Mouse (Mus musculus) liver, embryonic 13.5 days (tissue): ENCODE measurements around the gene Mvb12b. TPM values are rescaled to one million over a fixed set of nuclear protein-coding genes. Genes with fewer than 3 reads are reported as not detected.

ENCODE experiments used
- ATAC-seq: fragments of 200-750 bp; cut with Nextera tagmentation; 2 replicates; pipeline ENCODE4 v1.8.0; 2017; ENCODE audit warnings: low read depth, mild to moderate bottlenecking, moderate number of reproducible peaks, moderate library complexity
- DNase-seq: peaks from one replicate; pipeline ENCODE4 v3.0.0; 2022
- H3K27ac ChIP-seq: fragments of 300-500 bp; sonication (generic); 2 replicates; pipeline ENCODE4 v1.5.1; 2015; ENCODE audit warnings: moderate library complexity, mild to moderate bottlenecking, inconsistent platforms
- H3K27me3 ChIP-seq: fragments of 300-500 bp; sonication (generic); 2 replicates; pipeline ENCODE4 v1.6.1; 2015; ENCODE audit warnings: mild to moderate bottlenecking, inconsistent platforms
- H3K36me3 ChIP-seq: fragments of 300-500 bp; sonication (generic); 2 replicates; pipeline ENCODE4 v1.6.1; 2015; ENCODE audit warnings: mild to moderate bottlenecking, inconsistent platforms
- H3K4me1 ChIP-seq: fragments of 300-500 bp; sonication (generic); replicated peaks from 2 replicates; pipeline ENCODE4 v1.6.1; 2015; ENCODE audit warnings: inconsistent platforms
- H3K4me2 ChIP-seq: fragments of 300-500 bp; sonication (generic); 2 replicates; pipeline ENCODE4 v1.6.1; 2015; ENCODE audit warnings: inconsistent platforms, mild to moderate bottlenecking, moderate library complexity
- H3K4me3 ChIP-seq: fragments of 300-500 bp; sonication (generic); replicated peaks from 2 replicates; pipeline ENCODE4 v1.5.1; 2015; ENCODE audit warnings: mild to moderate bottlenecking, inconsistent platforms
- H3K9ac ChIP-seq: fragments of 300-500 bp; sonication (generic); 2 replicates; pipeline ENCODE4 v1.6.1; 2015; ENCODE audit warnings: mild to moderate bottlenecking, inconsistent platforms
- H3K9me3 ChIP-seq: fragments of 300-500 bp; sonication (generic); replicated peaks from 2 replicates; pipeline ENCODE4 v1.6.1; 2016; ENCODE audit warnings: inconsistent platforms
- WGBS: fragments of 180-500 bp; shearing (Covaris S2); methylation state at CpG from one replicate; pipeline ENCODE4 v1.1.7; 2015; ENCODE audit not compliant: insufficient replicate concordance; 5-methylcytosine and 5-hydroxymethylcytosine counted together
- polyA plus RNA-seq: library from polyadenylated mRNA; unstranded; fragments of >200 nt; fragmentation: Nextera tagmentation; extraction: Ambion mirVana; gene quantifications from 2 replicates; pipeline ENCODE4 v1.2.1, GENCODE M21; 2015

Mvb12b gene
- polyA plus RNA-seq, 1 experiment from 2014 or later: 11.8 TPM

GRCm38 (mm10) chr2:33808032-33808431 lies 79.7 kb downstream of the Mvb12b start:
- Histone ChIP-seq H3K36me3 (0 out of 2 replicates have a peak, but pooled peaks cover 2% of the 10 kb centered on the region), H3K9me3 (no peaks in the 10 kb centered on the region), H3K4me2 (no peak overlapping the region), H3K4me3 (no peak overlapping the region), H3K27ac (no peak overlapping the region), H3K4me1 (0 out of 2 replicates have a peak, but pooled peaks cover 3% of the 10 kb centered on the region), H3K9ac (no peak overlapping the region), H3K27me3 (no peaks in the 10 kb centered on the region)
- DNase-seq: no peak
- no peak for ATAC-seq
- 79% methylated on average over 5 of the region's 5 CpGs for WGBS

DNA sequence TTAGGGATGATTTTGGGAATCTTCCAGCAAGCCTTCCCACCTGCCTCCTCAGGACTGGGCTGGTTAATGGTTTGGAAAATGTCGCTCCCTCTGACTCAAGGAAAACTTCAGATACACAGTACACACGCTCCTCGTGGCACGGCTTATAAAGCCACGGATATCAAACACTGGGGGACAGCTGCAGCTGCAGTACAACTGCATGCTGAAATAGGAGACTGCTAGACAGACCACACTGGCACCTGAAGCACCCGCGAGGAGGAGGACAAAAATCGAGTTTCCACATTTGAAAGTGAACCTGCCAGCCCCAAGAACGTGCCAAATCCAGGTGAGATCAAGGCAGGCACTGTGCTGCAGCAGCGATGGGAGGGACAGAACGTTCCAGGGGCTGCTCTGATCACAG lies 82.1 kb downstream of the Mvb12b start:
- ATAC-seq (no peak), DNase-seq (no peak)
- Histone ChIP-seq H3K4me2 (no peak overlapping the region), H3K9me3 (no peaks in the 10 kb centered on the region), H3K4me3 (no peak overlapping the region), H3K27ac (no peak overlapping the region), H3K4me1 (peaks cover 12% of the 10 kb centered on the region), H3K9ac (no peak overlapping the region), H3K27me3 (no peaks in the 10 kb centered on the region), H3K36me3 (peaks cover 14% of the 10 kb centered on the region; the same call in 1 of the 2 replicates)
- WGBS: 83% methylated on average over 11 of the region's 11 CpGs

GRCm38 (mm10) chr2:33803717-33804214 lies 84.0 kb downstream of the Mvb12b start:
- H3K9me3 ChIP-seq: no peaks in the 10 kb centered on the region
- no peak overlapping the region for H3K4me2 ChIP-seq
- no peak overlapping the region for H3K4me3 ChIP-seq
- DNase-seq: no peak
- H3K4me1 ChIP-seq: peaks cover 18% of the 10 kb centered on the region
- 51% methylated on average over 4 of the region's 4 CpGs for WGBS
- H3K36me3 ChIP-seq: peaks cover 14% of the 10 kb centered on the region; the same call in 1 of the 2 replicates
- H3K27ac ChIP-seq: no peak overlapping the region
- no peak overlapping the region for H3K9ac ChIP-seq
- no peaks in the 10 kb centered on the region for H3K27me3 ChIP-seq
- ATAC-seq: no peak

DNA sequence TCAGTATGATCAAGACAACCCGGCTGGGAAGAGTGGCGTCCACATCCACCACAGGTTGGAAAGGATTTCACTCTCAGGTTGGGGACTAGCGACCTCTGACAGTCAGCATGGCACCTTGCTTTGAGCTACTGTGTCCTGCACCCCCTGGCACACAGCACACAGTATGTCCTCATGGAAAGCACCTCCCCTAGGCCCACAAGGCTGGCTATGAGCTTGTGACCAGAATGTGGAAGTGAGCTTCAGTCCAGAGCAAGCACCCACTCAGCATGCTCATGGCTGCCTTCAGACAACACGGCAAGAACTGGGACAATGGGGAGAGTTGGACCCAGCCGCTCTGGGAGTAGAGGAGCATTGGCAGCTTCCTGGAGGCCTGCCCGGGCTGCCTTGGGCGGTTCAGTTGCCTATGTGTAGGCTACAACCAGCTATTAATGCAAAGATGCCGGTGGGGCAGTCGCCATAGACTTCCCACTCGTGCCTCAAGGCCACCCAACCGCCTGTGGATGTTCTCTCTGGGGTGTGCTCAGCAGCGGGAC lies 84.6 kb downstream of the Mvb12b start:
- H3K4me1 ChIP-seq: peaks cover 18% of the 10 kb centered on the region
- H3K9ac ChIP-seq: no peak overlapping the region
- no peak overlapping the region for H3K4me2 ChIP-seq
- H3K27me3 ChIP-seq: no peaks in the 10 kb centered on the region
- no peaks in the 10 kb centered on the region for H3K9me3 ChIP-seq
- H3K36me3 ChIP-seq: peaks cover 14% of the 10 kb centered on the region; the same call in 1 of the 2 replicates
- no peak overlapping the region for H3K27ac ChIP-seq
- WGBS: 78% methylated on average over 12 of the region's 12 CpGs
- DNase-seq (no peak), ATAC-seq (no peak)
- no peak overlapping the region for H3K4me3 ChIP-seq

- ATAC-seq (no peak), DNase-seq (no peak)
- no peak overlapping the region for H3K4me3 ChIP-seq
- H3K9me3 ChIP-seq: no peaks in the 10 kb centered on the region
- no peak overlapping the region for H3K4me2 ChIP-seq
- 82% methylated on average over 13 of the region's 13 CpGs for WGBS
- H3K4me1 ChIP-seq: peaks cover 20% of the 10 kb centered on the region
- no peak overlapping the region for H3K9ac ChIP-seq
- peaks cover 14% of the 10 kb centered on the region; the same call in 1 of the 2 replicates for H3K36me3 ChIP-seq
- no peaks in the 10 kb centered on the region for H3K27me3 ChIP-seq
- H3K27ac ChIP-seq: no peak overlapping the region
These were observed 86.0 kb downstream of the Mvb12b start for GRCm38 (mm10) chr2:33801760-33802159.

DNA sequence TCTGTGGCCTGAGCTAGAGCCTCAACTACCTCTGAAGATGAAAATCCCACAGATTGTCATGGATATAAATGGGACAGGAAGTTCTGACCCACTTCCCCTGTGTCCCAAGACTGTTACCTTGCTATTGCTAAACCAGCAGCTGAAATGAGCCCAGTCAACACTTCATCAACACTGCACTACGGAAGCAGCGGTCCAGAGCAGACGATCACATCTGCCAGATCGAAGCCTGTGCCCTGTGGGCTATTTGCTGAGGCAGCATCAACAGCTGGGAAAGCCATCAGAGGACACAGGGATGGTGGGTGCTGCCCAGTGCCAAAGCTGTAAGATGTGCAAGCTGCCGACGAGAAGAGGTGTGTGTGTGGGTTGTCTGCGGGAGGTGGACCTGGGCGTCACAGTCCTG lies 86.4 kb downstream of the Mvb12b start:
- ATAC-seq (no peak), DNase-seq (no peak)
- no peak overlapping the region for H3K4me2 ChIP-seq
- H3K9me3 ChIP-seq: no peaks in the 10 kb centered on the region
- H3K4me1 ChIP-seq: peaks cover 22% of the 10 kb centered on the region
- H3K9ac ChIP-seq: no peak overlapping the region
- no peak overlapping the region for H3K27ac ChIP-seq
- no peaks in the 10 kb centered on the region for H3K27me3 ChIP-seq
- peaks cover 14% of the 10 kb centered on the region; the same call in 1 of the 2 replicates for H3K36me3 ChIP-seq
- 87% methylated on average over 8 of the region's 8 CpGs for WGBS
- no peak overlapping the region for H3K4me3 ChIP-seq

DNA sequence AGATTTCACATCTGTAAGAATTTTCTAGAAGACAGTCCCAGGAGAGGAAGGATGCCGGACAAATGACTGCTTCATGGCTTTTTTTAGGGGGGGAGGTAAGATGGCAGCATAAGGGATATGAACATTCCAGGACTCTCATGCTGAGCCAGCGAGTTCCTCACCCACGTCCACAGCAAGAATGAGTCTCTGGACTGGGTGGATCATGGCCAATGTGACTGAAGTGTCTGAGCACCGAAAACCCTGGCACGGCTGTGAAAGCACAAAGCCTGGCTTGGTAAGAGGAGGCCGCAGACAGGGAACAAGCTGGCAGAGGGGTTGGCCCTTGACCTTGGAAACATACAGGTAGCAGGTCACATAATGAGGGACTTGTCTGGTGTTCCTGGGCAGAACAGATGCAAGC lies 87.5 kb downstream of the Mvb12b start:
- Histone ChIP-seq H3K4me2 (no peak overlapping the region), H3K27me3 (no peaks in the 10 kb centered on the region), H3K9me3 (no peaks in the 10 kb centered on the region), H3K27ac (no peak overlapping the region), H3K9ac (no peak overlapping the region), H3K4me1 (peaks cover 22% of the 10 kb centered on the region), H3K36me3 (peaks cover 16% of the 10 kb centered on the region; the same call in 1 of the 2 replicates), H3K4me3 (no peak overlapping the region)
- 75% methylated on average over 6 of the region's 6 CpGs for WGBS
- DNase-seq: no peak
- ATAC-seq: no peak

DNA sequence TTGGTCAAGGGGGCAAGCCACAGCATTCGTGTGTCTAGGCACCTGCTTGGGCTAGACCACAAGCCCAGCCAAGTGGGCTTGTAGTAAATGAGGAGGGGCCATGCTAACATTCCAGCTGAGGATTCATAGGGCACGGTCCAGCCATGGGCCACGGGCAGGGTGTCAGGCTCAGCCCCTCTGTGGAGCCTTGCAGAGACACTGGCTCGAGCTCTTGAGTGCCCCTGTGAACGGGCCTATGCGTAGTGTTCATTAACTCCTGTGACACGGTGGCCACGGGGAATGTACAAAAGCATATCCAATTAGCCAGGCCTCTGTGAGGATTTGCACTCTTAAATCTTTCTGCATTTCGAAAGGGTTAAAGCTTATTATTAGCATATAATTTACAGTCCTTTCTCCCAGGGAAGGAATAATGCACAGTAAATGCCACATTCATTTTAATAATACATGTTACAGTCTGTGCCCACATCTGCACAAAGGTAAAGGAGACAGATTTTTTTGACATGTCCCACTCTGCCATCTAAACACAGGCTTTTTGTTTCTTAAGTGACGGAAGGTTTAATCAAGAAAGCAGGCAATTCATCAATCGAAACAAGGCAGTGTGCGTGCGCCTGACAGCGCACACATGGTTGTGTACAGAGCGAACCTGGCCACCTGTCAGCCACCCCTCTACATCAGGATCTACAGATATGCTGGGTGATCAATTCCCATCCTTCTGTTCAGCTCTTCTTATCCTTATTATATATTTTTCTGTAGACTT lies 91.9 kb downstream of the Mvb12b start:
- ATAC-seq (no peak), DNase-seq (no peak)
- Histone ChIP-seq H3K4me3 (no peak overlapping the region), H3K36me3 (0 out of 2 replicates have a peak, but pooled peaks cover 10% of the 10 kb centered on the region), H3K27me3 (no peaks in the 10 kb centered on the region), H3K4me2 (no peak overlapping the region), H3K4me1 (peaks cover 12% of the 10 kb centered on the region), H3K9me3 (no peaks in the 10 kb centered on the region), H3K9ac (no peak overlapping the region), H3K27ac (no peak overlapping the region)
- 79% methylated on average over 15 of the region's 15 CpGs for WGBS

DNA sequence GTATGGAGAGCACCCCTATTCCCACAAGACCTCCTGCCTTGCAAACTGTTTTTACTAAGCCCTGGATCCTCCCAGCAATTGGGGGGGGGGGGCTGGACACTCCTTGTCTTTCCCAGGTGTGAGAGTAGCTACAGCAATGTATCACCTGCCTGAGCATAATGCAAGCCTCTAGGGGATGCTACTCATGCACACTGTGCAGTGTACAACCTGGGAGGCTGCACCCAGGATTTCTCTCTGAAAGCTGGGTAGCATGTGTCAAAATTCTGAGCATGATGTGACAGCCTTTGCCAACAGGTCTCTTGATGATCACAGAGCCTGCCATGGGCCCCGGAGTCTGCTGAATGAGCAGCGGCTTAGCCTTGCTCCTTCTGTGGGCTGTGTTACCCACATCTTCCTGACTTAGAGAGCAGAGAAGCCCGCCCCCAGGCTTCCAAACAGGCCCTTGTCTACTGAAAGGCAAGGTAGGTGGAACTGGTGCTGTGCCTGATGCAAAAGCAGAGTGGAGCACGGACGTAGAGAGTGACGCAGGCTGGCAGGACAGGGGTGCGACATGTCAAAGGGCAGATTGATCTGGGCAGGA lies 92.7 kb downstream of the Mvb12b start:
- H3K4me3 ChIP-seq: no peak overlapping the region
- no peak overlapping the region for H3K27ac ChIP-seq
- H3K9me3 ChIP-seq: no peaks in the 10 kb centered on the region
- no peaks in the 10 kb centered on the region for H3K27me3 ChIP-seq
- H3K4me2 ChIP-seq: no peak overlapping the region
- peaks cover 4% of the 10 kb centered on the region; the same call in 1 of the 2 replicates for H3K4me1 ChIP-seq
- no peak for DNase-seq
- no peak for ATAC-seq
- H3K36me3 ChIP-seq: peaks cover 14% of the 10 kb centered on the region; the same call in 1 of the 2 replicates
- H3K9ac ChIP-seq: no peak overlapping the region
- 82% methylated on average over 7 of the region's 7 CpGs for WGBS

GRCm38 (mm10) chr2:33794483-33794882 lies 93.3 kb downstream of the Mvb12b start:
- H3K4me2 ChIP-seq: no peak overlapping the region
- H3K9me3 ChIP-seq: no peaks in the 10 kb centered on the region
- no peak overlapping the region for H3K9ac ChIP-seq
- 0 out of 2 replicates have a peak, but pooled peaks cover 4% of the 10 kb centered on the region for H3K4me1 ChIP-seq
- no peak overlapping the region for H3K4me3 ChIP-seq
- peaks cover 14% of the 10 kb centered on the region; the same call in 1 of the 2 replicates for H3K36me3 ChIP-seq
- H3K27ac ChIP-seq: no peak overlapping the region
- H3K27me3 ChIP-seq: no peaks in the 10 kb centered on the region
- DNase-seq (no peak), ATAC-seq (no peak)
- WGBS: 75% methylated on average over 9 of the region's 9 CpGs

GRCm38 (mm10) chr2:33790301-33790700 lies 97.4 kb downstream of the Mvb12b start:
- DNase-seq (no peak), ATAC-seq (no peak)
- Histone ChIP-seq H3K4me3 (no peak overlapping the region), H3K9me3 (no peaks in the 10 kb centered on the region), H3K36me3 (peaks cover 18% of the 10 kb centered on the region), H3K27me3 (no peaks in the 10 kb centered on the region), H3K9ac (no peak overlapping the region), H3K27ac (no peak overlapping the region), H3K4me2 (no peak overlapping the region), H3K4me1 (no peaks in the 10 kb centered on the region)
- 80% methylated on average over 5 of the region's 5 CpGs for WGBS
